Mouse (Mus musculus) heart, postnatal 0 days (tissue): ENCODE data around the gene Nfic. TPM values are rescaled to one million over a fixed set of nuclear protein-coding genes. Genes with fewer than 3 reads are reported as not detected.

Experiments used
- ATAC-seq: fragments of 200-750 bp; cut with Nextera tagmentation; 2 replicates; pipeline ENCODE4 v1.8.0; 2017; ENCODE audit warnings: low read depth, moderate number of reproducible peaks, moderate library complexity; ENCODE audit not compliant: insufficient read depth
- DNase-seq: peaks from one replicate; pipeline ENCODE4 v3.0.0-alpha.2; 2016; ENCODE audit warnings: low spot score
- H3K27ac ChIP-seq: fragments of 300-500 bp; sonication (generic); 2 replicates; pipeline ENCODE4 v1.5.1; 2014; ENCODE audit warnings: low read depth, mild to moderate bottlenecking
- H3K27me3 ChIP-seq: fragments of 300-500 bp; sonication (generic); 2 replicates; pipeline ENCODE4 v1.6.1; 2014; ENCODE audit warnings: low read length, mixed read lengths; ENCODE audit not compliant: control insufficient read depth, insufficient read depth
- H3K36me3 ChIP-seq: fragments of 300-500 bp; sonication (generic); replicated peaks from 2 replicates; pipeline ENCODE4 v1.6.1; 2014; ENCODE audit warnings: low read length, mixed read lengths; ENCODE audit not compliant: control insufficient read depth, insufficient read depth
- H3K4me1 ChIP-seq: fragments of 300-500 bp; sonication (generic); 2 replicates; pipeline ENCODE4 v1.6.1; 2014; ENCODE audit warnings: antibody characterized with exemption; ENCODE audit not compliant: control insufficient read depth, insufficient read depth
- H3K4me2 ChIP-seq: fragments of 300-500 bp; sonication (generic); 2 replicates; pipeline ENCODE4 v1.6.1; 2014; ENCODE audit warnings: low read depth, mild to moderate bottlenecking, low read length, moderate library complexity
- H3K4me3 ChIP-seq: fragments of 300-500 bp; sonication (generic); 2 replicates; pipeline ENCODE4 v1.5.1; 2014; ENCODE audit warnings: low read depth, low read length
- H3K9ac ChIP-seq: fragments of 300-500 bp; sonication (generic); replicated peaks from 2 replicates; pipeline ENCODE4 v1.6.1; 2014; ENCODE audit warnings: low read depth, low read length, mixed read lengths
- H3K9me3 ChIP-seq: fragments of 300-500 bp; sonication (generic); replicated peaks from 2 replicates; pipeline ENCODE4 v1.6.1; 2016; ENCODE audit warnings: low read length; ENCODE audit not compliant: control insufficient read depth
- CTCF ChIP-seq: IDR thresholded peaks from 2 replicates; pipeline ENCODE4 v1.5.1; 2016; ENCODE audit warnings: antibody characterized with exemption, control low read depth, low read depth
- EP300 ChIP-seq: IDR thresholded peaks from 2 replicates; pipeline ENCODE4 v1.6.1; 2016; ENCODE audit warnings: antibody characterized with exemption, low read depth
- WGBS: fragments of 180-500 bp; shearing (Covaris S2); extraction: QIAGEN DNeasy Blood & Tissue Kit; methylation state at CpG from one replicate; pipeline ENCODE4 v1.1.7; 2014; 5-methylcytosine and 5-hydroxymethylcytosine counted together
- polyA plus RNA-seq: library from polyadenylated mRNA; unstranded; fragments of >200 nt; fragmentation: Nextera tagmentation; extraction: Ambion mirVana; gene quantifications from 2 replicates; pipeline ENCODE4 v1.2.1, GENCODE M21; 2015
- total RNA-seq: library from RNA; depleted of rRNA; stranded (reverse); fragments of >200 nt; gene quantifications from 2 replicates; pipeline ENCODE4 v1.2.3, GENCODE M21; 2014; ENCODE audit warnings: low replicate concordance

Nfic gene
- total and polyA plus RNA-seq, 2 experiments from 2014 or later: 47.6 to 73.7 TPM

- ATAC-seq: peak; percentile 21
- Histone ChIP-seq H3K27me3 (no peaks in the 10 kb centered on the region), H3K4me3 (peak overlapping the region; percentile 80), H3K36me3 (peaks cover 13% of the 10 kb centered on the region), H3K4me1 (peaks cover 31% of the 10 kb centered on the region), H3K27ac (peak overlapping the region; percentile 83), H3K9ac (peak overlapping the region; percentile 69), H3K9me3 (no peaks in the 10 kb centered on the region), H3K4me2 (peak overlapping the region; percentile 95)
- no peak for DNase-seq
- TF ChIP-seq CTCF (no peak), EP300 (no peak)
- WGBS: 13% methylated on average over 25 of the region's 25 CpGs
These were observed 31.0 kb downstream of the Nfic start for GRCm38 (mm10) chr10:81424246-81425051.

GRCm38 (mm10) chr10:81423476-81424245 lies 31.8 kb downstream of the Nfic start:
- 78% methylated on average over 4 of the region's 4 CpGs for WGBS
- Histone ChIP-seq H3K4me1 (peaks cover 34% of the 10 kb centered on the region), H3K27me3 (no peaks in the 10 kb centered on the region), H3K4me2 (peak overlapping the region; percentile 95; the same call in 1 of the 2 replicates), H3K4me3 (no peak overlapping the region), H3K9ac (no peak overlapping the region), H3K27ac (peak overlapping the region; percentile 83; the same call in 1 of the 2 replicates), H3K36me3 (peaks cover 17% of the 10 kb centered on the region), H3K9me3 (no peaks in the 10 kb centered on the region)
- no peak for TF ChIP-seq CTCF
- no peak for TF ChIP-seq EP300
- DNase-seq (no peak), ATAC-seq (no peak)

GRCm38 (mm10) chr10:81422661-81423217 lies 32.7 kb downstream of the Nfic start:
- H3K4me3 ChIP-seq: no peak overlapping the region
- peaks cover 17% of the 10 kb centered on the region for H3K36me3 ChIP-seq
- H3K4me2 ChIP-seq: no peak overlapping the region
- H3K9me3 ChIP-seq: no peaks in the 10 kb centered on the region
- H3K27me3 ChIP-seq: no peaks in the 10 kb centered on the region
- 80% methylated on average over 3 of the region's 3 CpGs for WGBS
- no peak overlapping the region for H3K9ac ChIP-seq
- ATAC-seq (no peak), DNase-seq (no peak)
- no peak overlapping the region for H3K27ac ChIP-seq
- TF ChIP-seq CTCF: no peak
- no peak for TF ChIP-seq EP300
- peaks cover 43% of the 10 kb centered on the region for H3K4me1 ChIP-seq

- H3K27ac ChIP-seq: no peak overlapping the region
- no peaks in the 10 kb centered on the region for H3K9me3 ChIP-seq
- TF ChIP-seq EP300: no peak
- TF ChIP-seq CTCF: no peak
- H3K9ac ChIP-seq: no peak overlapping the region
- peaks cover 17% of the 10 kb centered on the region for H3K36me3 ChIP-seq
- no peaks in the 10 kb centered on the region for H3K27me3 ChIP-seq
- DNase-seq (no peak), ATAC-seq (no peak)
- WGBS: 78% methylated on average over 6 of the region's 6 CpGs
- H3K4me3 ChIP-seq: no peak overlapping the region
- H3K4me1 ChIP-seq: peaks cover 47% of the 10 kb centered on the region
- H3K4me2 ChIP-seq: no peak overlapping the region
These were observed 33.2 kb downstream of the Nfic start for GRCm38 (mm10) chr10:81422191-81422590.

- Histone ChIP-seq H3K9ac (no peak overlapping the region), H3K4me2 (no peak overlapping the region), H3K27me3 (no peaks in the 10 kb centered on the region), H3K9me3 (no peaks in the 10 kb centered on the region), H3K4me1 (peaks cover 50% of the 10 kb centered on the region), H3K36me3 (peaks cover 17% of the 10 kb centered on the region), H3K27ac (no peak overlapping the region), H3K4me3 (no peak overlapping the region)
- no peak for ATAC-seq
- 70% methylated on average over 5 of the region's 5 CpGs for WGBS
- DNase-seq: no peak
- no peak for TF ChIP-seq EP300
- no peak for TF ChIP-seq CTCF
These were observed 33.7 kb downstream of the Nfic start for GRCm38 (mm10) chr10:81421797-81422100.
